Mouse (Mus musculus) heart, embryonic 12.5 days (tissue): ENCODE data around the gene Prss30. TPM values are rescaled to one million over a fixed set of nuclear protein-coding genes. Genes with fewer than 3 reads are reported as not detected.

Source experiments
- ATAC-seq: fragments of 200-750 bp; cut with Nextera tagmentation; 2 replicates; pipeline ENCODE4 v1.8.0; 2017; ENCODE audit warnings: moderate TSS enrichment, moderate library complexity; ENCODE audit not compliant: insufficient number of reproducible peaks, low FRiP score
- H3K27ac ChIP-seq: fragments of 300-500 bp; sonication (generic); 2 replicates; pipeline ENCODE4 v1.5.1; 2016; ENCODE audit warnings: mild to moderate bottlenecking, moderate library complexity; ENCODE audit not compliant: poor library complexity, severe bottlenecking
- H3K27me3 ChIP-seq: fragments of 300-500 bp; sonication (generic); replicated peaks from 2 replicates; pipeline ENCODE4 v1.6.1; 2016; ENCODE audit warnings: mild to moderate bottlenecking, moderate library complexity
- H3K36me3 ChIP-seq: fragments of 300-500 bp; sonication (generic); 2 replicates; pipeline ENCODE4 v1.6.1; 2016; ENCODE audit warnings: mild to moderate bottlenecking, moderate library complexity
- H3K4me1 ChIP-seq: fragments of 300-500 bp; sonication (generic); replicated peaks from 2 replicates; pipeline ENCODE4 v1.6.1; 2016; ENCODE audit warnings: mild to moderate bottlenecking
- H3K4me2 ChIP-seq: fragments of 300-500 bp; sonication (generic); 2 replicates; pipeline ENCODE4 v1.6.1; 2016; ENCODE audit warnings: mild to moderate bottlenecking, moderate library complexity
- H3K4me3 ChIP-seq: fragments of 300-500 bp; sonication (generic); 2 replicates; pipeline ENCODE4 v1.5.1; 2016; ENCODE audit warnings: mild to moderate bottlenecking
- H3K9ac ChIP-seq: fragments of 300-500 bp; sonication (generic); 2 replicates; pipeline ENCODE4 v1.6.1; 2016; ENCODE audit warnings: mild to moderate bottlenecking, moderate library complexity
- H3K9me3 ChIP-seq: fragments of 300-500 bp; sonication (generic); replicated peaks from 2 replicates; pipeline ENCODE4 v1.6.1; 2016; ENCODE audit warnings: mild to moderate bottlenecking, moderate library complexity
- WGBS: fragments of 180-500 bp; shearing (Covaris S2); methylation state at CpG from one replicate; pipeline ENCODE4 v1.1.7; 2016; 5-methylcytosine and 5-hydroxymethylcytosine counted together
- polyA plus RNA-seq: library from polyadenylated mRNA; unstranded; fragments of >200 nt; fragmentation: Nextera tagmentation; extraction: Ambion mirVana; gene quantifications from 2 replicates; pipeline ENCODE4 v1.2.1, GENCODE M21; 2016

The Prss30 gene
- polyA plus RNA-seq, 1 experiment from 2014 or later = not detected

DNA sequence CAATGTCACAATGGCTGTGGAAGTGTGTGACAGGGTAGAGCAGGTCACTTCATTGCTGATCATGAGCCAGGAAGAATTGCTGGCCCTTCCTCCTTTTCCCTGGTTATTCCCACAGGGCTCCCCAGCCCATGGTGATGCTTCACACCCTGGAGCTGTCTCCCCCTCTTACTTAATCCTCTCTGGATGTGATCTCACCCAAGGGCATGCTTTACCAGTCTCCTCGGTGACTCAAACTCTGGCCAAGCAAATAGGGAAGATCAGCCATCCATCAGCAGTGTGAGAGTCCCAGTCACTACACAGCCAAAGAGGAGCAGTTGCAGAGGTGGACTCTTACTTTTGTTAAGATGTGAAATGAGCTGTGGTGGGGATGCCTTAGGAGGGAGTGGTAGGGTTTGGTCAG, 4.6 kb upstream of the Prss30 start:
- H3K36me3 ChIP-seq = no peaks in the 10 kb centered on the region
- no peaks in the 10 kb centered on the region for H3K4me1 ChIP-seq
- H3K9me3 ChIP-seq = no peaks in the 10 kb centered on the region
- peaks cover 19% of the 10 kb centered on the region for H3K27me3 ChIP-seq
- 86% methylated on average over 1 of the region's 1 CpGs for WGBS
- no peak overlapping the region for H3K4me3 ChIP-seq
- no peak overlapping the region for H3K9ac ChIP-seq
- no peak for ATAC-seq
- no peak overlapping the region for H3K27ac ChIP-seq
- H3K4me2 ChIP-seq = no peak overlapping the region

GRCm38 (mm10) chr17:23982912-23983311, 2.5 kb upstream of the Prss30 start:
- Histone ChIP-seq H3K9me3 (no peaks in the 10 kb centered on the region), H3K4me3 (no peak overlapping the region), H3K4me1 (no peaks in the 10 kb centered on the region), H3K36me3 (no peaks in the 10 kb centered on the region), H3K4me2 (no peak overlapping the region), H3K27me3 (peaks cover 9% of the 10 kb centered on the region; the same call in 1 of the 2 replicates), H3K27ac (no peak overlapping the region), H3K9ac (no peak overlapping the region)
- 62% methylated on average over 4 of the region's 4 CpGs for WGBS
- ATAC-seq = no peak

DNA sequence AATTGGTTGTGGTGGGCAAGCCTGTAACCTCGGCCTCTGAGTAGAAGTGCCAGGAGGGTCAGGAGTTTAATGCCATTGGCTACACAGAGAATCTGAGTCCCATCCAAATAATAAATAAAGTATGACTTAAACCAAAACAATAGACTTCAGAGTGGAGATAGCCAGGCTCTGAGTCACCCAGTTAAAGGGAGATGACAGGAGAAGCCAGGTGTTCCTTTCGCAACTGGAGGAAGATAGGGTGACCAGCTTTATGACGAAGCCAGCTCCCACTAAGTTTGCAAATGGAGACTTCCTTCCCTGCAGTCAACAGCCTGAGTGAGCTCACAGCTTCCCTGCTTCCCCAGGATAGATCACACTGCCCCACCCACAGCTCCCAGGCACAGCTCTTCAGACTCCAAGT, 895 bp downstream of the Prss30 start:
- Histone ChIP-seq H3K4me1 (no peaks in the 10 kb centered on the region), H3K4me3 (no peak overlapping the region), H3K9ac (no peak overlapping the region), H3K4me2 (no peak overlapping the region), H3K27me3 (no peaks in the 10 kb centered on the region), H3K27ac (no peak overlapping the region), H3K9me3 (no peaks in the 10 kb centered on the region), H3K36me3 (no peaks in the 10 kb centered on the region)
- no peak for ATAC-seq
- WGBS = 48% methylated on average over 3 of the region's 3 CpGs

DNA sequence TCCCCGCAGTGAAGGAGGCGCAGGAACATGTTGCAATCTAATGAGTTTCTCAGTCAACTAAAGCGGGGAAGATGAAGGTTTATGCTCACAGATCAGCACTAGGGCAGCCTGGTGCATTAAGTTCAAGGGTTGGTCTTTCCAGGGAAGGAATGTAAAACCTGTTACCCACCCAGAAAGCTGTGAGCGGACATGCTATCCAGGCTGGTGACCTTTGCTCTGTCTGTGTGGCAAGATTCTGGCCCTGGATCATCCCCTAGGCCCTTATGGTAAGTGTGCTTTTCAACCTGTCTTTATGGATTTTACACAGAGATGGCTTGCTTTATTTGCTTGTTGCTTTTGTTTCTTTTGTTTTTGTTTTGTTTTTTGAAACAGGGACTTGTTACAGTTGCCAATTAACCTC, 3.7 kb downstream of the Prss30 start:
- Histone ChIP-seq H3K27ac (no peak overlapping the region), H3K27me3 (no peaks in the 10 kb centered on the region), H3K4me1 (no peaks in the 10 kb centered on the region), H3K9ac (no peak overlapping the region), H3K9me3 (no peaks in the 10 kb centered on the region), H3K4me2 (no peak overlapping the region), H3K36me3 (no peaks in the 10 kb centered on the region), H3K4me3 (no peak overlapping the region)
- WGBS = 79% methylated on average over 4 of the region's 4 CpGs
- ATAC-seq = no peak

- H3K4me1 ChIP-seq = no peaks in the 10 kb centered on the region
- no peak overlapping the region for H3K4me3 ChIP-seq
- no peaks in the 10 kb centered on the region for H3K36me3 ChIP-seq
- no peak overlapping the region for H3K27ac ChIP-seq
- WGBS = 72% methylated on average over 9 of the region's 9 CpGs
- H3K4me2 ChIP-seq = no peak overlapping the region
- H3K9me3 ChIP-seq = no peaks in the 10 kb centered on the region
- no peak overlapping the region for H3K9ac ChIP-seq
- H3K27me3 ChIP-seq = no peaks in the 10 kb centered on the region
- ATAC-seq = no peak
Measured at GRCm38 (mm10) chr17:23971315-23971714, 9.1 kb downstream of the Prss30 start.

- Histone ChIP-seq H3K4me2 (no peak overlapping the region), H3K27me3 (no peaks in the 10 kb centered on the region), H3K9ac (no peak overlapping the region), H3K27ac (no peak overlapping the region), H3K4me1 (no peaks in the 10 kb centered on the region), H3K9me3 (no peaks in the 10 kb centered on the region), H3K4me3 (no peak overlapping the region), H3K36me3 (no peaks in the 10 kb centered on the region)
- no peak for ATAC-seq
- 8% methylated on average over 1 of the region's 1 CpGs for WGBS
Measured at GRCm38 (mm10) chr17:23969231-23969630, 11.1 kb downstream of the Prss30 start.

DNA sequence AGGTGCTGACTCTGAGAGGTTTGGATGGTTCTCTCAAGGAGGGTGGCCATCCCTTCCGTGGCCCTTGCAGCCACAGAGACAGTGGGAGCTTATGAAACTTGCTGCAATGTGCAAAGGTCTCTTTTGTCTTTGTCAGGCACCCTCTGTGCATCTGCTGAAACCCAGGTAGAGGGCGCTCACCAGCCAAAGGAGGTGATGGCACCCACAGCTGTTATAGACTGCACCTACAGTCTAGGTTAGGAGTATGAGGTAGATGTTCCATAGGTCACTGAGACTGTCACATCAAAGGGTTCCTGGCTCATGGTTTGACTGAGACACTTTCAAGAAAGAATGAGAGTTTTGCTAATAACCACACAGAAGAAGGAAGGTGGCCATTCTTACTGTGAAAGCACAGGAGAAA, 11.6 kb downstream of the Prss30 start:
- no peaks in the 10 kb centered on the region for H3K9me3 ChIP-seq
- H3K27me3 ChIP-seq = no peaks in the 10 kb centered on the region
- no peaks in the 10 kb centered on the region for H3K4me1 ChIP-seq
- no peak for ATAC-seq
- H3K9ac ChIP-seq = no peak overlapping the region
- 54% methylated on average over 2 of the region's 2 CpGs for WGBS
- no peak overlapping the region for H3K4me2 ChIP-seq
- H3K4me3 ChIP-seq = no peak overlapping the region
- no peak overlapping the region for H3K27ac ChIP-seq
- H3K36me3 ChIP-seq = no peaks in the 10 kb centered on the region

- Histone ChIP-seq H3K4me2 (no peak overlapping the region), H3K36me3 (no peaks in the 10 kb centered on the region), H3K27me3 (no peaks in the 10 kb centered on the region), H3K9me3 (no peaks in the 10 kb centered on the region), H3K9ac (no peak overlapping the region), H3K4me1 (no peaks in the 10 kb centered on the region), H3K4me3 (no peak overlapping the region), H3K27ac (no peak overlapping the region)
- WGBS = 78% methylated on average over 10 of the region's 10 CpGs
- ATAC-seq = no peak
Measured at GRCm38 (mm10) chr17:23966658-23967401, 13.5 kb downstream of the Prss30 start.

- Histone ChIP-seq H3K9me3 (no peaks in the 10 kb centered on the region), H3K9ac (no peak overlapping the region), H3K27ac (no peak overlapping the region), H3K27me3 (no peaks in the 10 kb centered on the region), H3K4me1 (no peaks in the 10 kb centered on the region), H3K36me3 (no peaks in the 10 kb centered on the region), H3K4me3 (no peak overlapping the region), H3K4me2 (no peak overlapping the region)
- no peak for ATAC-seq
- 40% methylated on average over 6 of the region's 6 CpGs for WGBS
Measured at GRCm38 (mm10) chr17:23965805-23966425, 14.5 kb downstream of the Prss30 start.

- Histone ChIP-seq H3K9ac (no peak overlapping the region), H3K36me3 (no peaks in the 10 kb centered on the region), H3K4me3 (no peak overlapping the region), H3K9me3 (no peaks in the 10 kb centered on the region), H3K27me3 (no peaks in the 10 kb centered on the region), H3K27ac (no peak overlapping the region), H3K4me1 (no peaks in the 10 kb centered on the region), H3K4me2 (no peak overlapping the region)
- WGBS = 73% methylated on average over 4 of the region's 4 CpGs
- no peak for ATAC-seq
Measured at GRCm38 (mm10) chr17:23961573-23962122, 18.7 kb downstream of the Prss30 start.

GRCm38 (mm10) chr17:23960084-23960738, 20.2 kb downstream of the Prss30 start:
- Histone ChIP-seq H3K9me3 (no peaks in the 10 kb centered on the region), H3K36me3 (no peaks in the 10 kb centered on the region), H3K27me3 (0 out of 2 replicates have a peak, but pooled peaks cover 2% of the 10 kb centered on the region), H3K4me1 (no peaks in the 10 kb centered on the region), H3K27ac (no peak overlapping the region), H3K9ac (no peak overlapping the region), H3K4me3 (no peak overlapping the region), H3K4me2 (no peak overlapping the region)
- peak; percentile 70 for ATAC-seq
- 37% methylated on average over 3 of the region's 3 CpGs for WGBS
